Mouse (Mus musculus) macrophage (primary cell): ENCODE data around the gene Atat1. TPM values are rescaled to one million over a fixed set of nuclear protein-coding genes. Genes with fewer than 3 reads are reported as not detected.

Source experiments
- H3K27ac ChIP-seq: fragments of 350-480 bp; formaldehyde crosslinking; 2 replicates; pipeline ENCODE4 v1.9.0; 2021
- H3K36me3 ChIP-seq: fragments of 350-480 bp; formaldehyde crosslinking; 2 replicates; pipeline ENCODE4 v1.9.0; 2021; ENCODE audit errors: inconsistent target
- H3K4me3 ChIP-seq: fragments of 350-480 bp; formaldehyde crosslinking; 2 replicates; pipeline ENCODE4 v1.9.0; 2021; ENCODE audit errors: inconsistent target
- H3K79me2 ChIP-seq: fragments of 350-480 bp; formaldehyde crosslinking; 2 replicates; pipeline ENCODE4 v1.9.0; 2021; ENCODE audit errors: inconsistent target
- WGBS: methylation state at CpG from one replicate; pipeline ENCODE4 v1.1.7; 2026; ENCODE audit warnings: inconsistent platforms; ENCODE audit not compliant: missing documents; 5-methylcytosine and 5-hydroxymethylcytosine counted together
- polyA plus RNA-seq: library from polyadenylated mRNA; stranded (reverse); fragments of 250-400 nt; gene quantifications from 3 replicates; pipeline ENCODE4 v1.2.4, GENCODE M21; 2018; ENCODE audit warnings: inconsistent platforms

The Atat1 gene
- polyA plus RNA-seq, 1 experiment from 2014 or later = 6.7 TPM

DNA sequence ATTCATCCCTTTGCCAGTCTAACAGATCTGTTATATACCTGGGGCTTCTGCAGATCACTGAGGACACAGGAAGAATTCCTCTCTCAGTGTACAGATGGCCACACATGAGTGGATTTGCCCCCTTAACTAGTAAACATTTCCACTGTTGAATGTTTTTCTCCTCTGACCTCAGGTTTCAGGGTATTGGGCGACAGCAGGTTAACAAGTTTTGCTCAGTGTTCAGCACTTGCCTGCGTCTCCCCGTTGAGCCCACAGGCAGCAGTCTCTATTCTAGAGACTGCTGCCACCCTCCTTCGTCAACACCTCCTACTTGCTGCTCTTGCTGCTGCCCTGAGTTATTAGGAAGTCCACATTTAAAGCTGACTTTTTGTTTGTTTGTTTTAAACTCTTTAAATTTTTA lies 11.8 kb upstream of the Atat1 start:
- Histone ChIP-seq H3K27ac (no peak overlapping the region), H3K36me3 (peaks cover 39% of the 10 kb centered on the region), H3K79me2 (peaks cover 35% of the 10 kb centered on the region), H3K4me3 (no peak overlapping the region)
- 92% methylated on average over 4 of the region's 4 CpGs for WGBS

DNA sequence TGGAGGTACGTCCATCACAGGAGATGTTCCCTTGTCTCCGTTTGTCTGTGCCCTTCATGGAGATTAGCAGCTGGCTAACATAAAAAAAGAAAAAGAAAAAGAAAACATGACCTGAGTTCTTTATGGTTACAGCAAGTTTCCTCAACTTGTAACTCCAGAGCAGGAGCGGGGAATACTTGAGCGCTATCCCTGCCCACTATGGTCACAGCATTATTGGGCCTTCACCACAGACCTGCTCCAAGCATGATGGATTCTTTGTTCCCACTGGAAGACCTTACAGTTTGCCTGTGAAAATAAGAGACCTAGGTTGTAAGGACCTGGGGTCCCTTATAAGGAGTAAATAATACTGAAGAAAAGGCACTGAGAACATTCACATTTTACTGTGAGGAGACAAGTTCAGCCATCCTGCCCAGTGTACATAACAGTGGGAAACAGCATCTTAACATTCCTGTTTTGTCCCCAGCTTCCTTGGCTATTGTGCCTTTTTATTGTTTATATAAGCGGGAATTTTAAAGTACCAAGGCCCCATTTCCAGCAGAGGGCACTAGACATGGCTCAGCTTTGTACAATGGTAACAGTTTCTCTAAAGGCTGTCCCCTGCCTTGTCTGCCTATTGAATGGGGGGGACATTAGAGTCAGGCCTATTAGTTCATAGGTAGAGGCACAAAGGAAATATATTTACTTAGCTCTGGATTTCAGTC lies 11.1 kb upstream of the Atat1 start:
- peaks cover 32% of the 10 kb centered on the region for H3K36me3 ChIP-seq
- 86% methylated on average over 5 of the region's 5 CpGs for WGBS
- H3K27ac ChIP-seq = 0 out of 2 replicates have a peak overlapping the region, but pooled peaks have one; percentile 98
- H3K79me2 ChIP-seq = peaks cover 36% of the 10 kb centered on the region
- H3K4me3 ChIP-seq = no peak overlapping the region

DNA sequence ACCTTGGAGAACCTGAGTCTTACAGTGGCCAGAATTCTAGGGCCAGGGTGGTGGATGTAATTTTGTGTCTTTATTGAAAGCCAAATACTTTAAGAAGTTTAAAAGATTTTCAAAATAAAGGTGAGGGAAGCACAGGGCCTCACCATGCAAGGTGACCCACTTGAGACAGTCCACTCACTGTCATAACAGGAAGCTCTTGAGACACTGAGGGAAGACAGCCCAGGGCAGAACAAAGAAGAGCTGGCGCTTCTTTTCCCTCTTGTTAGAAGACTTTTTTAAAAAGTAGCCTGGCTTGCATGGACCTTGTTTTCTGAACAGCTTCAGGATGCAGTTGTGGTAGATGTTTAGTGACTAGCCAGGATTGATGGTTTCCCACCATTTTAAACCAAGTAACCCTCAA lies 10.5 kb upstream of the Atat1 start:
- Histone ChIP-seq H3K79me2 (peaks cover 42% of the 10 kb centered on the region), H3K4me3 (no peak overlapping the region), H3K27ac (peak overlapping the region; percentile 98), H3K36me3 (peaks cover 27% of the 10 kb centered on the region)
- WGBS = 50% methylated on average over 1 of the region's 1 CpGs

DNA sequence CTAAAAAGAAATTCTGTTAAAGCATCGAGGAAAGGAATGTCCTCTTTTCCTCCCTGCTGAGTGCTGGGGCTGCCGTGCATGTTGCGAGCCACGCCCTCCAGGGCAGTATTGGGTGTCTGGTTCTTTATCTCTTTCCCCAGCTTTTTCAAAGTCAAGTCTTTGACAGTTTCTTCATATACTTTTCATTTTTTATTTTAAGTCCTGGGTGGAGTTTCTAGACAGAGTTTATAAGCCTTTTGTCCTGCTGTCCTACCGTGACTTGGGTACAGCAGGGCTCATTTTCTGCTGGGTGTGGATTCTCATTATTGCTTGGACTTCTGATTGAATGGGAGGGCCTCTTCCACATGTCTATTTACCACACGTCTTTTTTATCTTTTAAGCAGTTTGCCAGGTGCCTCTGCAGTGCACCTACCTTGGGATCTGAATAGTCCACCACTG lies 10.0 kb upstream of the Atat1 start:
- Histone ChIP-seq H3K36me3 (peaks cover 22% of the 10 kb centered on the region), H3K4me3 (peak overlapping the region; percentile 86; the same call in 1 of the 2 replicates), H3K27ac (peak overlapping the region; percentile 98), H3K79me2 (peaks cover 47% of the 10 kb centered on the region)
- WGBS = 60% methylated on average over 6 of the region's 6 CpGs

DNA sequence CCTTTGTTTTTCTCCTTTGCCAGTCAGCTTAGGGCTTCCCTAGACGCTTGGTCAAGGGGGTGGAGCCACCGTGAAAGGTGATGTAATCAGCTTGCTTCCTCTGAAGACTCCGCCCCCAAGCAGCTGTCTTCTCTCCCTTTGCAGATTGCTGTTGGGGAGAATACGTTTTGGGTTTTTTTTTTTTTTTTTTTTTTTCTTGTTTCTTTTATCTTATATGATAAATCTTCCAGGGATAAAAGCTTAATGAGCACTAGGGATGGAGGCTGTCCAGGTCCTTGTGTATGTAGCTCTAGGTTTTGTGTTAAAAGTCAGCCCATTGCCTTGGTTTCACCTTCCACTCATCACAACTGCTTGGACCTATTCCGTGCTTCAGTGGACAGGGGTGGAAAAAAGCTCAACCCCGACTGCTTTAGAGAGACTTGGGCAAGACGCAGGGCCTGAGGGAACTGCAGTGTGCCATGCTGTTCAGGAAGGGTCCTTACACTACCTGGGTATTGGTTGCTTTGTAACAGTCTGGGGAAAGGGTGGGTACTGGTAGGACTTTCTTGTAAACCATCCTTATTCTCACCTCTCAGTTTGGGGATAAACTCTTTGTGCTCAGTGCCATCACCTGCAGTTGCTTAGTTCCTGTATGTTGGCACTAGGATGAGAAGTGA lies 9.3 kb upstream of the Atat1 start:
- Histone ChIP-seq H3K27ac (peak overlapping the region; percentile 98), H3K4me3 (peak overlapping the region; percentile 86), H3K36me3 (peaks cover 15% of the 10 kb centered on the region), H3K79me2 (peaks cover 54% of the 10 kb centered on the region)
- 7% methylated on average over 5 of the region's 7 CpGs for WGBS

DNA sequence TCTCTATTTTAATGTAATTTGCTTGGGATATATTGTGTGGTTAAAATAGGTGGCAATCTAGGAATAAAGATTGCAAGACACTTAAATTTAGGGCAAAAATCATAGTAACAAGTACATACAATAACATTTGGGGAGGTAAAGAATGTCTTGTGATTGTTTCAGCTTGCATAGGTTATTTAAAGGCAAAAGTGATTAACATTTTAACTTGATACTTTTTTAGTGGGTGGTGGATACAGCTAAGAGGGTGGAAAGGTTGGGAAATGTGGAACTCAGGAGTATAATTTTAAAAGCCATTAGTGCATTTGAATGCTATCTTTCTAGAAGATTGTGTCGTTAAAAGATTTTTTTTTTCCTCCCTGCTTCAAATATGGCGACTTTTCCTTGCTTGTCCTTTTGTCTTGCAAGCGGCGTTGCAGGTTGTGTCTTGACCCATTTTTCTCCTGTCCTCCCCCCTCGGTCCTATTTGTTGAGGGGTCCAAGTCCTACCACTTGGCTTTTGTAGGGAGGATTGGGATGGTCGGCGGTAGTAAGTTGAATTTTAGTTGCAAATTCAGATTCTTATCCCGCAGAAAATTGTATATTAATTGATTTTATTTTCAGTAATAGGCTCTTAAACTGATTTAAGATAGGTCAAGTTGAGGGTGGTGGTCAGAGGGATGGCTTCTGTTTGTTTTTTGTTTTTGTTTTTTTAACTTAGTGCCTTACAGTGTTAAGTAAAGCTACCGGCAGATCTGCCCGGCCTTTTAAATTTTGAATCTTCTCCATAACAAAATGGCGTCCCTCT lies 8.6 kb upstream of the Atat1 start:
- peak overlapping the region; percentile 98 for H3K27ac ChIP-seq
- peak overlapping the region; percentile 86 for H3K4me3 ChIP-seq
- H3K79me2 ChIP-seq = peaks cover 61% of the 10 kb centered on the region
- peaks cover 7% of the 10 kb centered on the region for H3K36me3 ChIP-seq
- 0% methylated on average over 11 of the region's 11 CpGs for WGBS

DNA sequence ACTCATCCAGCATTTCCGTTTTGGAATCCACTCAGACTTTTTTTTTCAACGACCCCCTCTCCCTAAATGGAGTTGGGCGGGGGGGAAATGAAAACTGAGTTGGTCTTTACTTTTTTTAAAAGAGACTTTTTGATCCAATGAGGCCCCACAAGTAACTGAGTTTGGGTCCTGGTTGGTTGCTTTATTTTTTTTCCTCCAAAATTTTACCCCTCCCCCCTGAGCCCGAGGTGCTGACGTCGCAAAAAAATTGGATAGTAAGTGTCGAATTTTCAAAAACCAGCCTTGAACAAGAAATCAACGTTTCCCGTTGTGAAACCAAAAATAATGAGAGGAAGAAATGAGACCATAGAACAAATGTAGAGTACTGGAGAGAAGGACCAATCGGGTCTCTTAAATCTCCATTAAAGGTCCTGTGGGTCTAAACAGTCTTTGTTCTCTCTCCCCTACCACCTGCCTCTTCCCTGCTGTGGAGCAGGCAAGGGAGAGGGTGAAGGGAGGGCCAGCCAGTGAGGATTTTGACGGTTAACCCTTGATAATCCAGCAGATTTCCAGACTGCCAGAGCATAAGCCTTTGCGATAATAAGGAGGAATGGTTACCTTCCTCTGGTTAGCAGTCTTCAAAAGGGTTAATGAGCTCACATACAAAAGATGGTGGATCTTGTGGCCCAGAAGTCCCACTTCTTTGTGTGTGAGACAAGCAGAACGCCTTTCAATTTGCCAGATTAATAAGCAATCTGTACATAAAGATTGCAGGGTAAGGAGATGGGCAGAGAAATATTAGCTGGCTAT lies 7.8 kb upstream of the Atat1 start:
- peak overlapping the region; percentile 98 for H3K27ac ChIP-seq
- H3K36me3 ChIP-seq = peaks cover 8% of the 10 kb centered on the region
- peak overlapping the region; percentile 86 for H3K4me3 ChIP-seq
- under 1% methylated on average over 11 of the region's 13 CpGs for WGBS
- peaks cover 70% of the 10 kb centered on the region for H3K79me2 ChIP-seq

DNA sequence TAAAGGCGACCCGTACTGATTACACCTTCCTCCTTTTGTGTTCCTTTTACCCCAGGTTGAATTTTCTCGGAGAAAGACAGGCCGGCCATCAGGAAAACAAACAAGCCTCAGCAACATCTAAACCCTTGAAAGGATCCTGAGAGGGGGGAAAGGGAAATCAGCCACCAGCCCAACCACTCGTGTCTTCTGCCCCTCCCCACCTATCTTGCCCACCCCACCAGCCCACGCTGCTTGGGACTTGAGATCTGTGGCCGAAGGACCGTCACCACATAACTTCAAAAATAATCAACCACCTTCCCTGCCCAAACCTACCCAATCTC lies 7.2 kb upstream of the Atat1 start:
- 0% methylated on average over 8 of the region's 8 CpGs for WGBS
- Histone ChIP-seq H3K79me2 (peaks cover 75% of the 10 kb centered on the region), H3K4me3 (peak overlapping the region; percentile 86), H3K27ac (peak overlapping the region; percentile 98), H3K36me3 (peaks cover 14% of the 10 kb centered on the region)

DNA sequence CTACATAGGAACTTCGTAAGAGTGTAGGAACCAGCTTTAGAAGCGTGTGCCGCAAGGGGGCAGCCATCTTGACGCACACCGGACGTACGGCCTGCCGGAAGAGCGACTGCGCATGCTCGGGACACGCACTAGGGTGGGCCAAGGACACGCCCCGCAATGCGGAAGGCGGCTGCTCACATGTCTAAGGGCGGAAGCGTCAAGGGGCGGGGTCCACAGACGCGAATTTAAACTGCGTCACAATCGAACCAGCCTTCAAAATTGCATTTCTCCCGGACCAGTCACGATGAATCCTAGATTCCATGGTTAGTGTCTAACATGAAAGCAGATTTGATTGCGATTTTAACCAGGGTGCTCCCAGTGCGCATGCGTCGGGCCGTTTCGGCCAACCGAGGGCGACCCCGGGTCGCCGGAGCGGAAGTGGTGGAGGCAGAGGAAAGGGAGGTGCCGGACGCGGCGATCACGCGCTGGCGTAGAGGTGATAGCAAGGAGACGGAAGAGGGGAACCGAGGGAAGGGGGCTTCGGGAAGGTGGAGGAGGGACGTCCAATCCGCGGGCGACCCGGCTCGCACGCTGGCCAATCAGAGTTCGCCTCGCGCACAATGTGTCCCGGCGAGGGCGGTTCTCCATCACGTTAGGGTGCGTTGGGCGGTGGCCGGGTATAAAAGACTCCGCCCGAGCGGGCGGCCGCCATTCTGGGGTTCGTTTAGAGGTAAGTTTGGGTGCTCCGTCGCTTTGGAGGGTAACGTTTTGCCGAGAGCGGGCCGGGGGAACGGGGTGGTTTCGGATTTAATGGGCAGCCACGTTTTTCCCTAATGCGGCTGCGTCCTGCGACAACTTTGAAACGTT lies 6.6 kb upstream of the Atat1 start, which contains the start of the genes Mrps18b and Ppp1r10:
TSS of gene Mrps18b (minus strand) at position 93 of the 846 bp plus-strand sequence.
TSS of gene Ppp1r10 (plus strand) at position 138 of the 846 bp plus-strand sequence.
- peaks cover 14% of the 10 kb centered on the region for H3K36me3 ChIP-seq

DNA sequence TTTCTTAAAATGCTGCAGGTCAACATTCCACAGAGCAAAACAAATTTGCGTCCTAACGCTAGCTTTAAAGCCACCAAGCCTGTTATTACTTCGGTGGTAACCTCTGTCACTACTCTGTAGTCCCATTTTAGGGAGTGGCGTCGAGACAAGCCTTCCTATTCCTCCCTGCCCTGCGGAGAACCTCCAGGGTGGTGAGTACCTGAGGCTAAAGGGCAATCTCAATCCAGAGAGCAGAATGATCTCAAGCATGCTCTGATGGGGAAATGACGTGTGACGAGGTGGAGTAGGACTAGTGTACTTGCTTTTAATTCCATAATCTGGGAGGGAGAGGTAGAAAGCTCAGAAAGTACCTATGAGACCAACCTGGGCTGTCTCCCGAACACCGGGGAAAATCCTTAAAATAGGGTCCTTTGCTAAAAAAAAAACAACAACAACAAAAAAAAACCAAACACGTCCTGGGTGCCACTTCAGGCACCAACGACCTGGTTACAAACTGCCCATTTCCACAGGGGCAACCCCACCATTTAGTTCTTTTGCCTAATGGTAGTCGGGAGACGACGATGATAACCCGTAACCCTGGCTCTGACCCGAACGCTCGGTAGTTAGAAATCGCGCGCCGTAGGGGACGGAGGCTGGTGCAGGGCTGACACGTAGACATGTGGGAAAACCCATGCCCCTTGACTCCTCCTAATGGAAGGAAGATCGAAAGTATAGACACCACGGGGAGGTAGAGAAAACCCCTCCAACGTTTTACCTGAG lies 5.8 kb upstream of the Atat1 start:
- peak overlapping the region; percentile 91 for H3K4me3 ChIP-seq
- H3K27ac ChIP-seq = peak overlapping the region; percentile 98
- peaks cover 87% of the 10 kb centered on the region for H3K79me2 ChIP-seq
- peaks cover 14% of the 10 kb centered on the region for H3K36me3 ChIP-seq
- 3% methylated on average over 28 of the region's 28 CpGs for WGBS

More for the DNA sequence above, 6.6 kb upstream of the Atat1 start, which contains the start of the genes Mrps18b and Ppp1r10:
- Histone ChIP-seq H3K79me2 (peaks cover 81% of the 10 kb centered on the region), H3K4me3 (peak within 1 kb of the TSS; percentile 91), H3K27ac (peak within 1 kb of the TSS; percentile 98)
- WGBS = under 1% methylated on average over 73 of the region's 83 CpGs

DNA sequence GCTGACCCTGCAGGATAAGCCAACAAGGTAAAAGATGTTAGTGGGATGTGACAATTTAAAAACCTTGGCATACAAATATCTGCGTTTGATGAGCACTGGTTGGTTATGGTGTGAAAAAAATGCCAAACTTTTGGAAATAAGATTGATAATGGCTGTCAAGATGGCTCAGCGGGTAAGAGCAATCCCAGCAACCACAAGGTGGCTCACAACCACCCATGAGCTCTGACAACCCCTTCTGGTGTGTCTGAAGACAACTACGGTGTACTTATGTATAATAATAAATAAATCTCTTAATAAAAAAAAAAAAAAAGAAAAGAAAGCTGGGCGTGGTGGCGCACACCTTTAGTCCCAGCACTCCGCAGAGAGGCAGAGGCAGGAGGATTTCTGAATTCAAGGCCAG lies 5.1 kb upstream of the Atat1 start:
- WGBS = 80% methylated on average over 5 of the region's 6 CpGs
- peak overlapping the region; percentile 91 for H3K4me3 ChIP-seq
- H3K27ac ChIP-seq = peak overlapping the region; percentile 98; the same call in 1 of the 2 replicates
- peaks cover 81% of the 10 kb centered on the region for H3K79me2 ChIP-seq
- peaks cover 14% of the 10 kb centered on the region for H3K36me3 ChIP-seq

DNA sequence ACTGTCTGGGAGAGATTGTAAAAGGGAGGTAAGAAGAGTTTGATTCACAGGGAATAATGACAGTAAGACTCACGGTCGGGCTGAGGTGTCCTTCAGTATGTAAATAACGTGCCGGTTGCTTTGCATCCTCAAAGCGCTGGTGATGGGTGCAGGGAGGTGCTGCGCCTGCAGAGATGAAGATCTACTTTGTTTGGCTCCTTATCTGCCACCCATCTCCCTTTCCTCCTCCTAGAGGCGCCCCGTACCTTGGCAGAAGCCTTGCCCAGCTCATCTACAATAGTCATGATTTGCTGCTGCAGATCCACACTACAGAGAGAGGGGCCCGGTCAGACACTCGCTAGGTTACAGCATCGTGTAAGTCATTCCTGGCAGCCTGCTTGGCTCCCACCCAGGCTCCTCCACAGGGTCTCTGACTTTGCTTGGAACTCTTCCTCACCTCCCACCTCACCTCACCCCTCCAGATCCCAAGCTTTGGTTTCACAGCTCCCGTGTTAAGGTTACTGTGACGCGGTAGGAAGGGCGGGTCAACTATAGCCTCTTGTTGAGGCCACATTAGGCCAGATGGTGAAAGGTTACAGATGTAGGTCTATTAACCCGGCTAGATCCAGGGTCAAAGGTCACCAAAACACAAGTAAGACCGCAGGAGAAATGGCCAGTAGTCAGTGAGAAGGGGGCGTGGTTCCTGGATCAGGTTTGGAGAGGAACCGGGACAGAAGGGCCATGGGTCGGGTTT lies 523 bp downstream of the Atat1 start:
- 33% methylated on average over 20 of the region's 20 CpGs for WGBS
- Histone ChIP-seq H3K27ac (no peak overlapping the region), H3K79me2 (peaks cover 35% of the 10 kb centered on the region), H3K36me3 (peaks cover 14% of the 10 kb centered on the region), H3K4me3 (peak overlapping the region; percentile 43)
